Mouse (Mus musculus): ENCODE results near the gene AI597479.

DNA sequence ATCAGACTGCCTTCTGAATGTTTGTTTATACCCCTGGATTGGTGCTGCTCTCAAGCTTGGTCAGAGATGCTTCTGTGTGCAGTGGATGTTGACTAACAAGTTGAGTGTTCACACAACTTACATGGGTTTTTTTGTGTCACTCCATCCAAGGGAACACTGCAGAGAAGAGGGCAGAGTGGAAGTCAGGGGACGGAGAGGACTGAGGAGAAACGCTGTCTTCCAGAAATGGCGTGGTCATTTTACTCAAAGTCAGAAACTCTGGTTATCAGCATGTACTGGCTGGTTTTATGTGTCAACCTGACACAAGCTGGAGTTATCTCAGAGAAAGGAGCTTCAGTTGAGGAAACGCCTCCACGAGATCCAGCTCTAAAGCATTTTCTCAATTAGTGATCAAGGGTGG lies 22.4 kb downstream of the AI597479 start:
- TF ChIP-seq CTCF (IDR thresholded peaks at IDR 0.05; ENCODE audit: borderline replicate concordance, insufficient read depth, low read depth, low read length) (no peak), POLR2A (IDR thresholded peaks at IDR 0.05; ENCODE audit: borderline replicate concordance, insufficient read depth, low read length) (no peak)

Data from cerebellum, adult 2 months (tissue).